Mouse (Mus musculus) cerebellum, adult 9-10 months (tissue): ENCODE data around the gene Olfr839-ps1.

ENCODE experiments used
- DNase-seq: peaks from one replicate; pipeline ENCODE4 v3.0.0; 2022

Gene Olfr839-ps1

DNA sequence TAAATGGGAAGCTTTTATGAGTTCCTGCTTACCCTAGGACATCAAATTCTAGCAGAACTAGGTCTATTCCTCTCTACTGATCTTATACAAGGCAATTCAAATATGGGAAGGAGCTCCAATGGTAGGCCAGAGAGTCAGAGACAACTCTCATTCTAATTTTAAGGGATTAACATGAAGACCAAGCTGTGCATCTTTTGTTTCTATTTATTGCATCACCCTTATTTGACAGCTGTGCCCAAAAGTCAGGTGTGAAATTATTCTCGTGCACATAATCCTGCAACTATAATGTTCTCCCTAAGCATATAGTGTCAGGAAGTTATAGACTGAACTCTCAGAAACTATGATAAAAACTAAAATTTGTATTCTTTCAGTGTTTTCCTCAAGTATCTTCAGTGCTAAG lies at the start of gene Olfr839-ps1:
TSS of gene Olfr839-ps1 (minus strand) at position 101 of the 400 bp plus-strand sequence.
- no peak for DNase-seq

DNA sequence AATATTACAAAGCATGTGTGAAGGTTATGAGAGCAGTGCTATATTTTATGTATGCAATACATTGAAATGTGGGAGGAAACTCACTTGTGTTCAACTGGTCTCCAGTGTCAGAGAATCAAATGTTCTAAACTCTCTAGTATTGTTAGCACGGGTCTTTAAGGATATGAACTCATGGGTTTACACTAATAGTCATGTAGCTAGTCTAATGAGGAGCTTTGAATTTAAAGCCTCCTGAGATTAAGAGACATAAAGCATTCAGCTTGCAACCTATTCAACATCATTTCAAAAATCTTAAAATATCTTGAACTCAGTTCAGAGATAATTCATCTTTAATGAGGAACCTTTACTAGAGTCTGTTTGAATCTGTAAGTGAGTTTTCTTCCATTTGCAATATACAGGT lies 41.1 kb downstream of the Olfr839-ps1 start, which contains the start of gene Olfr837:
TSS of gene Olfr837 (plus strand) at position 301 of the 400 bp plus-strand sequence.
- DNase-seq = no peak

DNA sequence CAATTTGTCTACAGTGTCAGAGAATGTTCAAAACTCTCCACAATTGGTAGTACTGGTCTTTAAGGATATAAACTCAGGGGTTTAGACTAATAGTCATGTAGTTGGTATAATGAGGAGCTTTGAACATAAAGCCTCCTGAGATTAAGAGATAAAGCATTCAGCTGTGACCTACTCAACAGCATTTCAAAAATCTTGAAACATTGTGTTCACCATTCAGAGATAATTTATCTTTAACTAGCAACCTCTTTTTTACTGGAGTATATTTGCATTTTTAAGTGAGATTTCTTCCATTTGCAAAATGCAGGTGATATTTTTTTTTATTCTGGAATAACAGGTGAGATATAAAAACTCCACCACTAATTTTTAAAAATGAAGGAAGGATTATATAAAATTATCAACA lies 57.0 kb downstream of the Olfr839-ps1 start, which contains the start of gene Olfr836:
TSS of gene Olfr836 (plus strand) at position 301 of the 400 bp plus-strand sequence.
- no peak for DNase-seq
